Mouse (Mus musculus): Measurements from ENCODE around the gene Lmf1.

The Lmf1 gene

DNA sequence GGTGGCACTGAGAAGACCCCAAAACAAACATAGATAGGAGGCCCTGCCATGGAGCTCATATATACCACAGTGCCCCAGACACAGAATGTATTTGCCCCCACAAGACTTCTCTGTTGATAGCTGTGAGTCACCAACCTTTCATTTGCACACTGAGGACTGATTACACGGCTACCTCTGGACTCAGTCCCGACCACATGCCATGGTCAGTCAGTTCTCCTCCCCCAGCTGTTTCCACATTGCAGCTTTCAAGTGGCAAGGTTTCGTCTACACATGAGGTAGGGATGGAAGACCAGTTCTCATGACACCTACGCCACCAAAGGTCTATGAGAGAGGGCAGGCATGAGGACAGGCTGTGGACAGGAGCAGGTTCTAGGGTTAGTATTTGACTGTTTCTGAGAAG, 132.3 kb downstream of the Lmf1 start:
- DNase-seq = no peak

All from cerebellum, postnatal 10 days (tissue).